Mouse (Mus musculus): ENCODE data around the gene Gm5891.
"Not testable (repeated sequence)": the region's sequence is repeated elsewhere in the genome, so short reads cannot be mapped to it uniquely, and the experiment has no call there.

Gene Gm5891

DNA sequence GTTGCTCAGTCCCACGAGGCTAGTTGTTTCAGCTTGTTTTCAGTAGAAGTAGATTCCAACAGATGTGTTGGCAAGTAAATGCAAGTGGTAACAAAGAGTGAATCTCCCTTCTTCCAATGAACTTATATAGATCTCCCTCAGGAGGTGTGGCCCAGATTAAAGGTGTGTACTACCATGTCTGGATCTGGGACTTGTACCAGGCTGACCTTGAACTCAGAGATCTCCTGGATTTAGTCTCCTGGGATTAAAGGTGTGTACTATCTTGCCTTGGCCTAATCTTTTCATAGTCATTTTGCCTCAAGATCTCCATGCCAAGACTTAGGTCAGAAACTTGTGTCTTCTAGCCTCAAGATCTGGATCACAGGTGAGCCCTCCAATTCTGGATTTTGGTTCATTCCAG, at the start of gene Gm5891:
Gene Gm5891, minus strand, starts transcription at position 101 of the 400 bp plus-strand sequence.
- DNase-seq = not testable (repeated sequence)
